Mouse (Mus musculus) adrenal gland, adult 18-20 months (tissue): ENCODE measurements around the gene Actl9. TPM values are rescaled to one million over a fixed set of nuclear protein-coding genes. Genes with fewer than 3 reads are reported as not detected.

Experiments
- DNase-seq, 2 experiments: peaks; one replicate each; pipeline ENCODE4 v3.0.0; 2021 to 2022; ENCODE audit warnings: low spot score in 2 of 2
- long read RNA-seq, 2 experiments: library from polyadenylated mRNA; stranded (forward); transcript quantifications; one replicate each; pipeline ENCODE4 v2.0.0; 2021
- total RNA-seq, 2 experiments: library from RNA; stranded (reverse); gene quantifications; 1 replicate in 1 of 2; 2 replicates in 1 of 2; pipeline ENCODE4 v1.2.3; 2021

Gene Actl9
- total RNA-seq, result not detected
- long read RNA-seq, experiment 1, result 0 reads
- long read RNA-seq, experiment 2, result 0 reads

- no peak for DNase-seq
These were observed at the start of gene Actl9 for GRCm38 (mm10) chr17:33432019-33432946. Actl9 (plus strand) TSS chr17:33432896.

GRCm38 (mm10) chr17:33385705-33386104 lies 47.0 kb upstream of the Actl9 start:
- DNase-seq, result no peak

GRCm38 (mm10) chr17:33392271-33392670 lies 40.4 kb upstream of the Actl9 start:
- DNase-seq, result no peak

GRCm38 (mm10) chr17:33394182-33395034 lies 38.3 kb upstream of the Actl9 start, which contains the start of gene Zfp101:
Zfp101 (minus strand) TSS chr17:33394641.
- peak; percentile 64 to 69 for DNase-seq

DNA sequence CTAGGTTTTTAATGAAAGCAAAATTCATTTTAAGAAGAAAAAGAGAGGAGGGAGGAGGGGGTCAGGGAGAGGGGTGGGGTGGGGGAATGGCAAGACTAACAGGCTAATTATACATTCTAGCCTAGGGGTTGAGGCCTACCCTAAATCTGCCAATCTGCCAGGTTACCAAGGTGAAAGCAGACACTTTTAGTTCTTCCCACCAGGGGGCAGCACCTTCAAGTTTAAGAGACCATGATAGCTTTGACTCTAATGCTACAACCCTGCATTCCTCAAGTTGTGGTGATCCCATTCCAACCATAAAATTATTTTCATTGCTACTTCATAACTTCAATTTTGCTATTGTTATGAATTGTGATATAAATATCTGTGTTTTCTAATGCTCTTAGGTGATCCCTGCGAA lies 6.5 kb downstream of the Actl9 start:
- peak; percentile 69 to 77 for DNase-seq

DNA sequence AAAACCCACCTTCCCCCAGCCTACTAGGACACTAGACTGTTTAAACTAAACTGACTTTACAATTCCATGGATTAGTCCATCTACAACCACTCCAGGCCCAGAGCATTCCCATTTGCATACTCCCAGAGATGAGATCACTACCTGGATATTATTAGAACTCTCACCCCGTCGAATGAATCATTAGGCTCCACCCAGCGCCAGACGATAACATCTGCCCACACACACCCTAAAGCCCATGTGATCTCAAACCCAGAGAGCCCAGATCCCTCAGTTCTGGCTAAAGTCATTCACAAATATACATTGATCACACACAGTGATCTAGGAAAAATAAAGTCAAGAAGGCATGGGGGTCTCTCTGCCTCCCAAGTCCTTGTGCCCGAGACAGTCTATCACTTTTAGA lies 7.2 kb downstream of the Actl9 start:
- no peak for DNase-seq

GRCm38 (mm10) chr17:33441159-33441558 lies 8.5 kb downstream of the Actl9 start:
- DNase-seq, result no peak

DNA sequence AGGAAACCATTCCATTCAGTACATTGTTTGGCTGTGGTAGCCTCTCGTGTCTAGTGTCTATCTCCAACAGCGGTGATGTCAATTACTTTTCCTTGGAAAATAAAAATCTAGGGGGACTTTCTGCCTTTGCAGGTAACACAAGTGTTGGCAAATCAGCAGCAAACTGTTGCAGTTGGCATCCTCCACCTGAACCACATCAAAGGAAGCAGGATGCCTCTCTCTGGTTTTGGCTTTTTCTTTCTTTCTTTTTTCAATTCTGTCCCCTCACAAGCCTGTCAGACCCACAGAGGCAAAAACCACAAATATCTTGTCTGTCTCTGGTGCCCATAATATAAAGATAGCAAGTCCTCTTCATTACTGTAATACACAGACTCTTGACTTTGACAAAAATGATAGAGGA lies 23.9 kb downstream of the Actl9 start:
- no peak for DNase-seq

GRCm38 (mm10) chr17:33471206-33471605 lies 38.5 kb downstream of the Actl9 start:
- DNase-seq, result no peak

Other genes starting within 250 kb of the Actl9 start
- gene Olfr239, start 241.6 kb upstream of the Actl9 start, total RNA-seq, result not detected
- gene Olfr1564, start 211.2 kb upstream of the Actl9 start, total RNA-seq, result not detected
- 1 to 10 TPM; 5.8 to 8.6 TPM for gene Zfp955a, start 177.8 kb upstream of the Actl9 start, total RNA-seq
- gene Olfr63, start 168.2 kb upstream of the Actl9 start, total RNA-seq, result under 1 TPM in 1 of 2 experiments, not detected in 1; 0.03 TPM
- 10 to 100 TPM in 1 of 2 experiments, 1 to 10 TPM in 1; 8.3 to 10.6 TPM for gene Zfp955b, start 143.4 kb upstream of the Actl9 start, total RNA-seq
- gene Zfp81, start 74.0 kb upstream of the Actl9 start, total RNA-seq, result 1 to 10 TPM; 6.1 to 7.2 TPM
- gene Zfp101, start 38.3 kb upstream of the Actl9 start, total RNA-seq, result 1 to 10 TPM; 5.4 to 5.8 TPM
- 10 to 100 TPM; 20.4 to 21.7 TPM for gene Adamts10, start 91.3 kb downstream of the Actl9 start, total RNA-seq
- gene Myo1f, start 122.8 kb downstream of the Actl9 start, total RNA-seq, result 1 to 10 TPM; 3.2 to 5.8 TPM
- gene Zfp414, start 196.2 kb downstream of the Actl9 start, total RNA-seq, result 10 to 100 TPM; 28.9 to 31.8 TPM
- gene Pram1, start 205.2 kb downstream of the Actl9 start, total RNA-seq, result under 1 TPM in 1 of 2 experiments, not detected in 1; 0.38 TPM